Mouse (Mus musculus): ENCODE results near the gene Hsf2bp.

Hsf2bp gene

DNA sequence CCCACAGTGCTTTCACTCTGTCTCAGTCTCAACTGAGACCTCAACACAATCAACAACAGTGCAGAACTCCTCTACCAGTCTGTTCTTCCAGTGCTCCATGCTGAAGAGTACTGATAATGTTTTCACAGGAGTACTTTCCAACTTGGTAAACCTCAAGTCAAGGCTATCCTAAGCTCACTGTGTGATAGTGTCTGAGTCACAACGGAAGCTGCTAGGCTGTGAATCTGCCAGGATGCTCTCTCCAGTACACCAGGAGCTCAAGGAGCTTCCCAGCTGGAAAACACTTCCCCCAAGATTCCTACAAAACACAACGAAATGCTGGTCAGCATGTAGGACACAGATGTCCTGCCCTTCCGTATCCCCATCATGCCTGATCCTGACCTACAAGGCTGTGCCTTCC lies 7.8 kb downstream of the Hsf2bp start:
- no peak for DNase-seq

DNA sequence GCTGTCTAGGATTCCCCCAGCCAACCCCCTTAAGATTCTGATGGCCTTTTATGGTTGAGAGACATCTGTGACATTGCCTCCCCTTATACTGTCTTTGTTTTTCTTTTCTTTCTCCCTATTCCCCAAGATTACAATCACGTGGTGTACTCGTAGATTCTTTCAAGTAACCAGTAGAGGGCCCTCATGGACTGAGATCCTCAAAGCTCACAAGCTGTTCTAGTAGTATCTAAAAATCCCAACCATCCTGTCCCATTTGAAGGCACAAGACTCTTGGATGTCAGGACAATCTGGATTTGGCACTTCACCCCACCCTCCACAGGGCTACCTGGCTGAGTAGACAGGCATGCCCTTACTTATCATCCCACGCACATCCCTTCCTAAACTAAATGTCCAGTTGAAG lies 8.5 kb downstream of the Hsf2bp start:
- DNase-seq, result peak in 1 of 2 experiments; percentile 19

DNA sequence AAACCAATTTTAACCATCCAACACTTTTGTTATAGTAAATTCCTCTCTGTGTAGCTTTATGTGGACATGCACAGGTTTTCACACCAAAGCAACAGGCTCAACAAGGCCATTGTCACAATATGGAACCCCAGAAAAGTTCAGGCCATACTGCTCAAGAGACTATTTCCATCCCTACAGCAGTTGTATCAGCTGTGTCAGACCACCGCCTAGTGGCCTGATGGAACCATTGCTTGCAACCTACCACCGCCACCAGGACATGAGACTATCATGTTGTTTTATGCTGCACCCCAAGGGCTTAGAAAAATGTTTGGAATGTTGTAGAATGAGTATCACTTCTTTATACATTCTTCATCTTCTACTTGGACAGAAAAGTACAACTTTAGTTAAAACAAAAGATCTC lies 10.8 kb downstream of the Hsf2bp start:
- peak; percentile 80 to 85 for DNase-seq

DNA sequence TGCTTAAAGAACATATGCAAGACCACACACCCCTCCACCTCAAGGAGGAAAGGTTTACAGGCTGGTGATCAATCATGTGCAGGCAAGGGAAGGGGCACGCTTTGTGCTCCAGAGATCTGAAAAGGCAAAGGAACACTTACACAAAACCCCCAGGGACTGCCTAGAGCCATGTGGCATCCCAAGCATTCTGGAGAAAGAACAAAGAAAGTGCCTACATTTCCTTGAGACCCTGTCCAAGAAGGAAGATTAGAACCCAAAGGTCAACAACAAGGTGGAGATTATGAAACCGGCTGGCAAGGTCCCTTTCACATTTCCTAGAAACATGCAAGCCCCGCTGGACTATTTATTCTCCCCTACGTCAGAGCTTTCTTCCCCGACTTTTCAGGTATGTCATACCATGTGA lies 11.5 kb downstream of the Hsf2bp start:
- DNase-seq, result peak; percentile 45 to 70

- DNase-seq, result no peak
These were observed 13.1 kb downstream of the Hsf2bp start for GRCm38 (mm10) chr17:32023088-32023487.

DNA sequence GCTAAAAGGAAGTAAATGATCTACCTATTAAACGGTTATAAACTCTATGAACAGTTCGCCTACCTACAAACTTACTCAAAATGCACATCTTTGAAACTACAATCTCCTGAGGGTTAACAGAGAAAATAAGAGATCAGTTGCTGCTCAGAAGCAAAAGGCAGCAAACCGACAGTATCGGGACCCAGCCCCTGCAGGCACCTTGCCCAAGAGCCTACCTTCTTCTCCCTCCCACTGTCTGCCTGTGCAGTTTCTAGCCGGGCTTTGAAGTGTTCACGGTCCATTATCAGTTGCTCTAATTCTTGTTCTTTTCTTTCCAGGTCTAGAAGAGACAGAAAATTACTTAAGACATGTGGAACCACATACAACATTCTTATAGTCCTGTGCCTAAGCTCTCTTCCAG lies 13.6 kb downstream of the Hsf2bp start:
- peak; percentile 52 to 58 for DNase-seq

GRCm38 (mm10) chr17:32021981-32022380 lies 14.2 kb downstream of the Hsf2bp start:
- DNase-seq, result peak in 1 of 2 experiments; percentile 29

DNA sequence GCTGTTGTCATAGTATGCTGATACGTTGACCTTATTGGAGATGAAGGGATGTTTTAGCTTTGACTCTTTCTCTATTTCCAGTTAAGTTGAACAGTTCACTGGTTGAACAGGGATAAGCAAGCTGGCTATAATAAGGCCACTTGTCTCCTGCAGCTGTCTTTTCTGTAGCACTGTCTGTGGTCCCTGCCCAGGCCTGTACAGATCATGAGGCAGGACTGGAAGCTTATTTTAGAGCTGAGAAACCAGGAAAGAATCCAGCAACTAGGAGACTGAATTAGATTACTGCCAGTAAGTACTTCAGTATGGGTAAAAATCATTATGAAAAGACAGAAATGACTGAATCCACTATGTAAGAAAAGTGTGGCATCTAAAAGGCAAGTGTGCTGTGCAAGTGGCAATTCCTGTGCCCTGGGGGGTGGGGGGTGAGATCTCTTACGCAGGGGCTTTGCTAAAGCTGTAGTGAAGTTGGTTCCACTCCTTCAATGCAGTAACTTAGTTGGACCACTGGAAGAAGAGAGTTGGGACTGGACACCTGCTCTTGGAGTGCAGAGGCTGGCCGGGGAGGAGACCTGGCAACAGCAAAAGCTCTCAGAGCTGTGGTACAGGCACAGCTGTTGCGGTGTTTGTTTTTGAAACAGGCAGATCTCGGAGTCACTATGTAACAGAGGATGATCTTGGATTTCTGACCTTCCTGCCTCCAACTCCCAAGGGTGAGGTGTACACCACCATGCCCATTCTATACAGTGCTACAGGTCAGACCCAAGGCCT lies 17.8 kb downstream of the Hsf2bp start:
- DNase-seq, result no peak

DNA sequence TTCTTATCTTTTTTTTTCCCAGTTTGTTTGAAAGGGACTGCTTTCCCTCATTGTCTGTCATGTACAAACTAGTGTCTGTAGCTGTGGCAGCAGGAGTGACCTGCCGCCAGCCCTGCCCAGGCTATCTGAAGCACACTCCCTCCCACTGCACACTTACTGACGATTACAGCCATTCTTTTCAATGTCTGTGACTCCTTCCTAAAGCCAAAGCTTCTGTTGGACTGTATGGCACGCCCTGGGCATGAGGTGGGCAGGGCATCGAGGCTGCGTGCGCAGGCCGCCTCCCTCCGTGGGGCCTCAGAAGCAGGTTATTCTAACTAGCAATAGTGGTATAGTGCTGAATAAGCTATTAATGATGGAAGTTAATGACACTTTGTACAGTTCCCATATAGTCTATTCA lies 19.7 kb downstream of the Hsf2bp start:
- DNase-seq, result no peak

- no peak for DNase-seq
These were observed 22.5 kb downstream of the Hsf2bp start for GRCm38 (mm10) chr17:32013659-32014058.

DNA sequence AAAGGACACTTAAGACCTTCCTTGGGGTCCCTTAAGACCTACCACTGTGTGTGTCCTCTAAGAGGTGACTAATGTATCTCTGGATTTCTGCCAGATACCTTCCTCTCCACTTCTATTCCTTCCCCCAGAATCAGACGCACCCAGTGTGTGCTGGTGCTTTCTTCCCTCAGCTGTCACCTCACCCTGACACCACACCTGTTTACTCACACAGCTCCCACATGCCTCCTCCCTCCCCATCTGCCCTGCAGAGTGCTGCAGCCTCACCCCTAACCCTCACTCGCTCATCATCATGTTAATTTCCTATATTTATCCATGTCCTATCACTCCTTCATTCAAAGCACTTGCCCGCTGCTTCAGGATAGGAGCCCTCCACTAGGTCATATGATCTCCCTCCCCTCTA lies 23.9 kb downstream of the Hsf2bp start:
- DNase-seq, result no peak

DNA sequence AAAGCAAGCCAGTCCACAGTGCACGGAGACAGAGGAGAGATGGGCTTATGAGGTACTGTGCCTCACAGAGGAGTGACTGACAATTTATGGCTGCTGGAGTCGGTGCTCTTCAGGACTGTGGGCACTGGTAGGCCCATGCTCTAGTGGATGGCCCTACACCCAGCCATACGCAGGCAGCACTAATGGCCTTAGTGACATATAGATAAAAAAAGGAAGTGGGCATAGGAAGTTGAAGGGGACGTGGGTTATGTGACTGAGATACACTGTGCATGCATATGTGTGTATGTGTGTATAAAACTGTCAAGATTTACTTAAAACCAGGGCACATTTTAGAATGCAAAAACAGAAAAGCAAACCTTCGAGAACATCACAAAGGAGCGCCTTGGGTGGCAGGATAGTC lies 24.5 kb downstream of the Hsf2bp start:
- DNase-seq, result no peak

DNA sequence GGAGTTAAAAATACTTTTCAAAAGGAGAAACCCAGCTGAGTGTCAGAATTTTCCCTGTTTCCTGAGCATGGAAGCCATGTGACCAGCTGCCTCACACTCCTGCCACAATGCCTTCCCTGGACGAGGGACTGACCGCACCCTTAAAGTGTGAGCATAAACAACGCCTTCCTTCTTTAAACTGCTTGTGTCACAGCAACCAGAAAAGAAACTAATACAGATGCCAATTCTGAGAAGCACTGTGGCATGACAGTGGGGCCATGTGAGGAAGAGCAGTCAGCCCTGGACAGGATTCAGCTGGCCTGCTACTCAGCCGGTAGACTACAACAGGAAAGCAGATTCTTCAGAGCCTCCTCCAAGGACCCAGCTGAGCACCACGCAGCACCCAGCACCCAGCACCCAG lies 29.3 kb downstream of the Hsf2bp start:
- DNase-seq, result peak; percentile 20 to 59

- DNase-seq, result no peak
These were observed 32.9 kb downstream of the Hsf2bp start for GRCm38 (mm10) chr17:32003251-32003650.

DNA sequence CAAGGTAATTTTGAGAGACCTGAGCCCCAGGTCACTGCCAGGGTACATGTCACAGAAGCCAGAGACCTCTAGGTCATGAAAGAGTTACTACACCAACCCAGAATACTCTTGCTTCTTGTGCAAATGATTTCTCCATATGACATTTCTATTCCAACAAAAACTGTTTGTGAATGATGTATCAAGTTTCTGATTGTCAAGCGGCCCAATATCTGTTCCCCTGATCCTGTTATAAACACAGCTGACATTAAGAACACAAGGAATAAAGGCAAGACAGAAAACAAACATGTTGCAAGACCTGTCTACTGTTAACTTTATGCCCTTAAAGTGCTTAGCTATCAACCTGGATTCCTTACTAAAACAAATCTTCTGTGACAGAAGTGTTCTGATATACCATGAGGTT lies 37.8 kb downstream of the Hsf2bp start:
- DNase-seq, result no peak

- no peak for DNase-seq
These were observed 39.8 kb downstream of the Hsf2bp start for GRCm38 (mm10) chr17:31996331-31996730.

- DNase-seq, result no peak
These were observed 40.4 kb downstream of the Hsf2bp start for GRCm38 (mm10) chr17:31995784-31996183.

- DNase-seq, result no peak
These were observed 42.0 kb downstream of the Hsf2bp start for GRCm38 (mm10) chr17:31994132-31994531.

GRCm38 (mm10) chr17:31993354-31993753 lies 42.8 kb downstream of the Hsf2bp start:
- no peak for DNase-seq

DNA sequence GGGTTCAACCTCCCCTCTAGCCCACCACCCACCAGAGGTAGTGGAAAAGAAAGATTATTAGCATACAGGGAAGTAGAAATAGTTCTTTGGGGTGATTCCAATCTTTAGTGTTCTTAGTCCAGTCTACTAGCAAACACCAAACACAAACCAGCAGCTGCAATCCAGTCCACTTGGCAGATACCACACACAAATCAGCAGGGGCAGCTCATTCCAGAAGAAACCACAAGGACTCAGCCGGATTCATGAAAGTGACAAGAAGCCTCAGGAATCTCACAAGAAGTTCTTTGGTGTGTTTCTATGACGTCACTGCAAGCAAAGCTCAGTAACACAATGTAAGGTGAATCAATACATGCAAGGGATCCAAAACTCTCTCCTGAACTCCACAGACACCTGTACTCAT lies 44.1 kb downstream of the Hsf2bp start:
- no peak for DNase-seq

DNA sequence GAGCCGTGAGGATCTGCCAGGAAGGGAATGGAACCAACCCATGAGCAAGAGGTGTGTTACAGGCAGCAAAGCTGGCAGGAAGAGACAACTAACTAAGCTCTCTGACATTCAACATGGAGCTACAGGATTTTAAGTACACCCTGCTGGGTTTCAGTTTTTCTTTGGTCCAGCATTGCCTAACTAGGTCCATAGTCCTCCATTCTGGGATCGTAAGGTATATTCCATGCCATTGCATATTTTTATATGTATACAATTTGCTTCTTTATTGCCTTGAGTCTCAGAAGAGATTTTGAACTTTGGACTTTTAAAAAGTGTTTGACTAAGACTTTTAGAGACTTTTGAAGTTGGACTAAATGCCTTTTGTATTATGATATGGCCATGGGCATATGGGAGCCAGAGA lies 47.1 kb downstream of the Hsf2bp start:
- DNase-seq, result no peak

DNA sequence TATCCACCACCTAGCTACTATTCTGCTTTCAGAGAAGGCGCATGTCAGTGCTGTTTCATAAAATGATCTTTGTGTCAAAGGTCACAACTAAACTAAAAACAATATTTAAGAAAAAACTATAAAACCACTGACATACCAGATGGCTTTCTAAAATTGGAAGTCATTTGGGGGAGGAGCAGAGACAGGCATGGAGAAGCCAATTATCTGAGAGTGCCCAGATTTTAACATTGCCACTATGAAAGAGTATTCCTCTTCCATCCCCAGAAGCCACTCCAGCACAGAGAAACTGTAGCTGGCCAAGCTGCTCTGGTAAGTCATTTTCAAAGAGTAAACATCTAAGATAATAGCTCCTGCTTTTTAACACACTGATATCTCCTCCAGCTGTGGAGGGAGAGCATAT lies 49.2 kb downstream of the Hsf2bp start:
- no peak for DNase-seq

DNA sequence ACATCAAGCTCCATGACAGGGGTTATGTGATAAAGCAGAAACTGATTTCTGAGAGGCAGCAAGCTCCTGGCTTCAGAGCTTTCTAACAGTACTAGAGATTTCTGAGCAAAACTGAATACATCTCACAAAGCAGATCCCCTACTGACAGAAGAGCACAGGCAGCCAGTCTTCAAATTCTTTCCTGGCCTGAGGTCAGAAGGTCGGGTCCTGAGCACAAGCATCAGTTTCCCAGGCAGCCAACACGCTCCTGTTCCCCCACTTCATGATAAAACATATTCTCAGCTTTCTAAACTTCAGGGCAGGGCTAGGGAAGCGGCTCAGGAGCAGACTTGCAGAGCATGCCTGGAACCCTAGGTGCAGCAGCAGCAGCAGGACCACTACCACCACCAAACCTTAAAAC lies 52.7 kb downstream of the Hsf2bp start:
- DNase-seq, result no peak

DNA sequence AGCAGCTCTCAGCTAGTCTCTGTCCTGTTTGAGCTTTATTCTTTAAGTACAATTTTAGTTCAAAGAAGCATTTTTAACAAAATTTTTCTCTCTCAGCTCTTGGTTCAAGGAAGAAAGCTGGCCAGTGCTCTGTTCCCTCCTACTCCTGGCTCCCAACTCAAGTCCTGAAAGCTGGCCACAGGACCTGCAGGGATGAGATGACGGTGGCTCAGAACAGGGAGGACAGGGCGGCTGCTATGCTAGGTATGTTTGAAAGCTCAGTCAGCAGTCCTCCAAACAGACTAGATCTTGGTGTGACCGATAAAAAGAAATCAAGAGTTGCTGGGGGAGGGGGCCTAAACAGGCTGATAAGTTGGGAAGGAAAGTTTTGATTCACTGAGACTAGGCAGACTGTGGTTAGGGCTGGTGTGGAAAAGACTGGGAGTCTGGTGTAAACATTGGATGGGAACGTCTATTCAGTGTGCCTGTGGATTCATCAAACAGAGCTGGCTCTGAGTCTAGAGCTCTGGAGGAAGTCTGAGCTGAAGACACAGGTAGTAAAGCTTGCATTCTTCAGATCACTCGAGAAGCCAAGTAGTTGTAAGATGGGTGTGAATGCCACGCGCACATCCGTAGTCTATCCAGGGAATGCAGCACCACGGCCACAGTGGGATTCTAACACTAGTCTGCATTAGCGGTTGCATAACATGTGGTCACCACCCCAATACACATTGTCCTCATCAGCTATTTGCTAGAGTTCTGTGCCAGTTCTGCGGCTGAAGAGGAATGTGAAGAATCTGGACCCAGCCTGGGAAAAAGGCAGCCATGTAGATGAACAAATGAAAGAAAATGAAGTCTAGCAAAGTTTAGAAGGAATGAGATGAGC lies 53.6 kb downstream of the Hsf2bp start:
- DNase-seq, result peak; percentile 70 to 83
